Mouse (Mus musculus): ENCODE data around the gene Olfr692. TPM values are rescaled to one million over a fixed set of nuclear protein-coding genes. Genes with fewer than 3 reads are reported as not detected.

Olfr692 gene
- not detected for total RNA-seq (2023)

GRCm38 (mm10) chr7:105367930-105368329 is at the start of gene Olfr692:
Olfr692 (plus strand) TSS chr7:105368230.

GRCm38 (mm10) chr7:105334004-105334403 is 34.0 kb upstream of the Olfr692 start, which contains the start of gene Olfr690:
Olfr690 (minus strand) TSS chr7:105334104.

DNA sequence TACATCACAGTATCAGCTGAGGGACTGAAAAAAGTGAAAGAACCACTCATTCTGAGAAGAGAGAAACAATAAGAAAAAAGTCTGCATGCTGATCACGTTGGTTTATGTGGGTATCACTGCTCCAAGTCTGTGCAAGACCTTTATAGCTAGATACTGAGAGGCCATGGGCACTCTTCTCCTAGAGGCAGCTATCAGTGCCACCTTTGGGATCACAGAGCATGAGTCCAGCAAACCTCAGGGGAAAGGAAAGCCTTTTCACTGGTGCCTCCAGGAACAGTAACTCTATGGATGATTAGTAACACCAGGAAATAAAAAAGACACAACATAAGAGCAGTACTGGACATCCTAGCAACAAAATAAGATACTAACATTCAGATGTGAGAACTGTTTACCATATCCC is 25.9 kb upstream of the Olfr692 start, which contains the start of gene Olfr691:
Gene Olfr691, minus strand, starts transcription at position 101 of the 400 bp plus-strand sequence.

GRCm38 (mm10) chr7:105374866-105375265 is 6.8 kb downstream of the Olfr692 start, which contains the start of gene Gm5901:
Gm5901 (plus strand) TSS chr7:105375038.

DNA sequence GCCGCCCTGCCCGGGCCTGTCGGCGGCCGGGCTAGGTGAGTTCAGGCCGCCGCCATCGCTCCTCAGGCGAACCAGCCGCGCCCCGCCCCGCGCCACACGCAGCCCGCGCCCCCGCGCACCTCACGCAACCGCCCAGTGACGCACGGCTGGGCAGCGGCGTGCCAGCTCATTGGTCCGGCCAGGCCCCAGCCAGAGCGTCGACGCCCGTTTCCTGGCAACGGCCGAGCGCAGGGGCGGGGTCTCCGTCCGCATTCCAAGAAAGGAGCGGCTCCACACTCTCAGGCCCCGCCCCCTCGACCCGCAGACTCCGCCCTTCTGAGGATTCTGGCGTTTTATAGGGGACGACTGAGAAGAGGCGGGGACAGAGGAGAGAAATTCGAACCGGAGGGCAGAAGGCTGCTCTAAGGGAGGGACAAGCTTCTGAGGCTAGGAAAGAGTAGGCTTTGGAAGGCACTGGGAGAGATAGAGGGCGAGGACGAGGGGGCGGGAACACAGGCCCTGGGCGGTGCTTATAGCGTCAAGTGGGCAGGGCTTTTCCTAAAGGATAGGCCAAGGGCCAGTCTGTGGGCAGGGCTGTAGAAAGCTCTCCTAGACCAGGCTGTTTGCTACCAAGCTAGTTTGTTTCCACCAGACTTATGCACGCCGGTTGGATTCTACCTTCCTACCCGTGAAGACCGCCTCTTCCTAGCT is 32.0 kb downstream of the Olfr692 start, which contains the start of gene Fam160a2:
Gene Fam160a2, minus strand, starts transcription at position 120 of the 690 bp plus-strand sequence.

DNA sequence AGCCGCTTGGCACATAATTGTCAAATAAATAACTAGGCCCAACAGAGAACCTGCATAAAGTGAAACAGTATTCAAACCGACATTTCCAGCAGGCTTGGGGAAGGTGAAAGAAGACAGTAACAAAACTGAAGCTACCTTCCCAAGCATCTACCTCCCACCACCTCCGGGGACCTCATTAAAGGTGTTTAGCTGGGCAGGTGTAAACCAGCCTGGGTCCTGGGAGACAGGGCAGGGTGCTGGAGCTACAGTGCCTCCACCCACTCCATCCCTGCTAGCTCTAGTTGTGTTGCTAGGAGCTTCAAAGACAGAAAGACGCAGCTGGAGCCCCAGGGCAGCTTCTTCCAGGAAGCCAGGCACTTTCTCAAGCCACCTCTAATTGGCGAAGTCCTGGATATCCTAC is 36.2 kb downstream of the Olfr692 start, which contains the start of gene Cnga4:
Gene Cnga4, plus strand, starts transcription at position 301 of the 400 bp plus-strand sequence.

Other genes with a start within 250 kb of the Olfr692 start
- not detected for gene Olfr683, start 221.2 kb upstream of the Olfr692 start, total RNA-seq (2023)
- not detected for gene Olfr684, start 204.6 kb upstream of the Olfr692 start, total RNA-seq (2023)
- not detected for gene Olfr685, start 182.2 kb upstream of the Olfr692 start, total RNA-seq (2023)
- gene Olfr686, start 160.7 kb upstream of the Olfr692 start, total RNA-seq (2023): not detected
- gene Olfr688, start 80.1 kb upstream of the Olfr692 start, total RNA-seq (2023): not detected
- not detected for gene Olfr689, start 57.1 kb upstream of the Olfr692 start, total RNA-seq (2023)
- not detected for gene Olfr690, start 34.1 kb upstream of the Olfr692 start, total RNA-seq (2023)
- not detected for gene Olfr691, start 26.0 kb upstream of the Olfr692 start, total RNA-seq (2023)
- not detected for gene Gm5901, start 6.8 kb downstream of the Olfr692 start, total RNA-seq (2023)
- 42.6 TPM for gene Fam160a2, start 31.8 kb downstream of the Olfr692 start, total RNA-seq (2023)
- not detected for gene Cnga4, start 36.3 kb downstream of the Olfr692 start, total RNA-seq (2023)
- not detected for gene Cckbr, start 57.5 kb downstream of the Olfr692 start, total RNA-seq (2023)
- gene Cavin3, start 114.1 kb downstream of the Olfr692 start, total RNA-seq (2023): not detected
- gene Smpd1, start 186.1 kb downstream of the Olfr692 start, total RNA-seq (2023): 21.5 TPM
- gene Apbb1, start 213.4 kb downstream of the Olfr692 start, total RNA-seq (2023): 2.6 TPM
- not detected for gene Hpx, start 231.9 kb downstream of the Olfr692 start, total RNA-seq (2023)